Mouse (Mus musculus): ENCODE data around the gene Lmntd1. TPM values are rescaled to one million over a fixed set of nuclear protein-coding genes. Genes with fewer than 3 reads are reported as not detected.

Lmntd1 gene
- polyA plus RNA-seq, 1 experiment from 2014 or later: 0.33 TPM

DNA sequence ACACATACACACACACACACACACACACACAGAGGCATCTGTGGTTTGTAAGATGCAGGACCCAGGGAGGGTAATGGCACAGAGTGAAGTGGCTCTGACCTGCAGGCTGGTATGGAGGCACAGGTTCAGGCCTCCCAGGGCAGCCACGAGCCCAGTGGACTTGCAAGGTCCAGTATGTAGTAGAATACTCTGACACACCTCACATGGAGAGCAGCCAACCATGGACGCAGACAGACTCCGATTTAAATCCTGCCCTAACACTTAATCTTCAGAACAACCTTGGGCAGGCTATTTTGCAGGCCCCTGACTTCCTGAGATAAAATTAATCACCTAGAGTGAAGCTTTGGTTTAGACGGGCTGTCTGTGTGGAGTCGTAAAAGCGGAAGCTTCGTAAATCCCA, 20.1 kb downstream of the Lmntd1 start:
- H3K4me3 ChIP-seq (ENCODE audit: low read depth, low read length): no peak overlapping the region
- WGBS: 85% methylated on average over 7 of the region's 7 CpGs
- H3K27ac ChIP-seq (ENCODE audit: low read depth, low read length): no peak overlapping the region
- H3K4me2 ChIP-seq (ENCODE audit: low read depth, low read length, severe bottlenecking): no peak overlapping the region
- no peaks in the 10 kb centered on the region for H3K4me1 ChIP-seq (replicated peaks; ENCODE audit: control insufficient read depth, insufficient read depth, low read length)
- DNase-seq (ENCODE audit: low spot score): no peak
- no peaks in the 10 kb centered on the region for H3K9me3 ChIP-seq (ENCODE audit: control insufficient read depth, low read length)
- no peak overlapping the region for H3K9ac ChIP-seq (ENCODE audit: low read length)
- H3K27me3 ChIP-seq (ENCODE audit: control insufficient read depth, insufficient read depth, low read length): no peaks in the 10 kb centered on the region
- H3K36me3 ChIP-seq (ENCODE audit: control insufficient read depth, insufficient read depth, low read length): no peaks in the 10 kb centered on the region
- no peak for ATAC-seq (replicated peaks; ENCODE audit: low FRiP score)

DNA sequence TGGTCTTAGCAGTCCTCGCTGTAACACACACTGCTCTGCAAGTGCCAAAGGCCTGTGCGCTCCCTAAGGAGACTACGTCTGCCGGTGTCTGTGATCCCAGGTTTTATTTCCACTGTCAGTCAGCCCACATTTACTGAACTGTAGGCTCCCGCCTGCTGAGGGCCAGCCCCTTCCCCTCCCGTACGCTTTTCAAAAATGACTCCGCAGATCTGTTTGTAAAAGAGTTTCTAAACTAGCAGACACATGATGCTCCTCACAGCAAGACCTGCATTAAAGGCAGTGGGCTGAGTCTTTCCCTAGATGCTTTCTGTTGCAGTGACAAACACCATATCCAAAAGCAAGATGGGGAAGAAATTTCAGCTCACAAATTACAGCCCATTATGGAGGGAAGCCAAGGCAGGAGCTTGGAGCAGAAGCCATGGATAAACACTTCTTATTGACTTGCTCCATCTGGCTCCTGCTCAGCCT, 21.6 kb downstream of the Lmntd1 start:
- Histone ChIP-seq H3K4me2 (ENCODE audit: low read depth, low read length, severe bottlenecking) (no peak overlapping the region), H3K36me3 (ENCODE audit: control insufficient read depth, insufficient read depth, low read length) (no peaks in the 10 kb centered on the region), H3K27ac (ENCODE audit: low read depth, low read length) (no peak overlapping the region), H3K4me1 (replicated peaks; ENCODE audit: control insufficient read depth, insufficient read depth, low read length) (no peaks in the 10 kb centered on the region), H3K9ac (ENCODE audit: low read length) (no peak overlapping the region), H3K9me3 (ENCODE audit: control insufficient read depth, low read length) (no peaks in the 10 kb centered on the region), H3K4me3 (ENCODE audit: low read depth, low read length) (no peak overlapping the region), H3K27me3 (ENCODE audit: control insufficient read depth, insufficient read depth, low read length) (no peaks in the 10 kb centered on the region)
- no peak for ATAC-seq (replicated peaks; ENCODE audit: low FRiP score)
- WGBS: 75% methylated on average over 8 of the region's 8 CpGs
- DNase-seq (ENCODE audit: low spot score): no peak

DNA sequence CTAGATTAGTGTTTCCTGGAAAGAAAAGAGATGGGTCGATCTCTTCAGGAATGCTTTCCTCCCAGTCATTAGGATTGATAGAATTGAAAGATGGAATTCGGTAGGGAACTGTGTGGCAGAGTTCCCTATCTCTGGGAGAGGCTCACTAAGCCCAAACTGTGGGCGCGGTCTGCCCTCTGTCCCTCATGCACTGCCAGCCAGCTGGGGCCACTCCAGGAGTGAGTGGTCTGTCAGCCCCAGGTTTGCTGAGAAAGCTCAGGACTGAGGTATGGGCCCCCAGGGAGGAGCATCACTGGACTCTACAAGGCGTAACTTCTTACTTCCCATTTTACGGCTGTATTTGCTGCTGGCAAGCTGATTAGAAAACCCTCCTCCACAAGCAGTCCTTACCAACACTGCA, 22.1 kb downstream of the Lmntd1 start:
- H3K9ac ChIP-seq (ENCODE audit: low read length): no peak overlapping the region
- H3K27me3 ChIP-seq (ENCODE audit: control insufficient read depth, insufficient read depth, low read length): no peaks in the 10 kb centered on the region
- 84% methylated on average over 6 of the region's 6 CpGs for WGBS
- no peak overlapping the region for H3K4me2 ChIP-seq (ENCODE audit: low read depth, low read length, severe bottlenecking)
- H3K27ac ChIP-seq (ENCODE audit: low read depth, low read length): no peak overlapping the region
- H3K9me3 ChIP-seq (ENCODE audit: control insufficient read depth, low read length): no peaks in the 10 kb centered on the region
- ATAC-seq (replicated peaks; ENCODE audit: low FRiP score): no peak
- no peak overlapping the region for H3K4me3 ChIP-seq (ENCODE audit: low read depth, low read length)
- H3K4me1 ChIP-seq (replicated peaks; ENCODE audit: control insufficient read depth, insufficient read depth, low read length): no peaks in the 10 kb centered on the region
- no peak for DNase-seq (ENCODE audit: low spot score)
- H3K36me3 ChIP-seq (ENCODE audit: control insufficient read depth, insufficient read depth, low read length): no peaks in the 10 kb centered on the region

DNA sequence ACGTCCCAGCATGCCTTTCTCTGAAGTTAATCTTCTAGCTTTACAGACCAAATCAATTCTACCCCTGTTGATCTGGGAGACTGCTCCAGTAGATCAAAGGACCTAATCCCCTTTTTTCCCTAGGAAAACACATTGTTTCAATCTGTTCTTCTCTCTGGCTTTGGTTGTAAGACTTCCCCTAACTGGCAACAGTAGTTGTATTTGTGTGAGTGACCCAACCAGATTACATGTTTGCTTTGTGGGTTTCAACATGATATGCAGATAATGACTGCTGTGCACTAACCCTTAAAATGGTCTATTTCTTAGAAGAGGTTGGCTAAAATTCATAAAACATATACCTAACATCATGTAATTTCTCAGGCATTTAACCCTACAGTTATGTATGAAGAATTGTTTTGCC, 22.5 kb downstream of the Lmntd1 start:
- WGBS: 56% methylated on average over 1 of the region's 1 CpGs
- DNase-seq (ENCODE audit: low spot score) (no peak), ATAC-seq (replicated peaks; ENCODE audit: low FRiP score) (no peak)
- no peak overlapping the region for H3K4me3 ChIP-seq (ENCODE audit: low read depth, low read length)
- H3K4me1 ChIP-seq (replicated peaks; ENCODE audit: control insufficient read depth, insufficient read depth, low read length): no peaks in the 10 kb centered on the region
- H3K27me3 ChIP-seq (ENCODE audit: control insufficient read depth, insufficient read depth, low read length): no peaks in the 10 kb centered on the region
- H3K27ac ChIP-seq (ENCODE audit: low read depth, low read length): no peak overlapping the region
- no peaks in the 10 kb centered on the region for H3K36me3 ChIP-seq (ENCODE audit: control insufficient read depth, insufficient read depth, low read length)
- no peak overlapping the region for H3K9ac ChIP-seq (ENCODE audit: low read length)
- no peak overlapping the region for H3K4me2 ChIP-seq (ENCODE audit: low read depth, low read length, severe bottlenecking)
- H3K9me3 ChIP-seq (ENCODE audit: control insufficient read depth, low read length): no peaks in the 10 kb centered on the region

DNA sequence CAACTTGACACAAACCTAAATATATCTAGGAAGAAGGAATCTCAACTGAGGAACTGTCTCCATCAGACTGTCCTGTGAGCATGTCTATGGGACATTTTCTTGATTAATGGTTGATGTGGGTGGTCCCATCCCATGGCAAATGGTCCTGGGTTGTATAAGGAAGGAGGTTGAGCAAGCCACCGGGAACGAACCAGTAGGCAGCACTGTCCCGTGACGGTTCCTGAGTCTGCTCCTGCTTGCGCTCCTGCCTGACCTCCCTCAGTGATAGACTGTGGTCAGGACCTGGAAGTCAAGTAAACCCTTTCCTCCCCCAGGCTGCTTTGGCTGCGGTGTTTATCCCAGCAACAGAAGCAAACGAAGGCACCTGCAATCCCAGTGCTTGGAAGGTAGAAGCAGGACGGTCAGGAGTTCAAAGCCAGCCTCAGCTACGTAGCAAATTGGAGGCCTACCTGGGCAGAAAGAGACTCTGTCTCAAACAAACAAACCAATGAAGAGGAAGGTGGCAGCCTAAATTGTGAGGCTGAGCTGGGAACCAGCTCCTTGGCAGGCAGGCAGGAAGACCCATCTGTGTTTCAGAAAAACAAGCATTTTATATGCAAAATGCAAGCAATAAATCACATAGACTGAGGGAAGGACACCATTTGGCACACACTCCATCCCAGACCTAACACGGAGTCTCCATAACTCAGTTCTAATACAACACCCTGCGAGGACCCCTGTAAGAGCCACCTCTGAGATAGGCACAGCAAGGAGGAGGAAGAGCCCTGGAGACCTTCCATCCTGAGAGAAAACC, 23.4 kb downstream of the Lmntd1 start:
- Histone ChIP-seq H3K4me1 (replicated peaks; ENCODE audit: control insufficient read depth, insufficient read depth, low read length) (no peaks in the 10 kb centered on the region), H3K9me3 (ENCODE audit: control insufficient read depth, low read length) (no peaks in the 10 kb centered on the region), H3K27ac (ENCODE audit: low read depth, low read length) (no peak overlapping the region), H3K9ac (ENCODE audit: low read length) (no peak overlapping the region), H3K4me2 (ENCODE audit: low read depth, low read length, severe bottlenecking) (no peak overlapping the region), H3K4me3 (ENCODE audit: low read depth, low read length) (no peak overlapping the region), H3K36me3 (ENCODE audit: control insufficient read depth, insufficient read depth, low read length) (no peaks in the 10 kb centered on the region), H3K27me3 (ENCODE audit: control insufficient read depth, insufficient read depth, low read length) (no peaks in the 10 kb centered on the region)
- DNase-seq (ENCODE audit: low spot score) (no peak), ATAC-seq (replicated peaks; ENCODE audit: low FRiP score) (no peak)
- 91% methylated on average over 11 of the region's 11 CpGs for WGBS

DNA sequence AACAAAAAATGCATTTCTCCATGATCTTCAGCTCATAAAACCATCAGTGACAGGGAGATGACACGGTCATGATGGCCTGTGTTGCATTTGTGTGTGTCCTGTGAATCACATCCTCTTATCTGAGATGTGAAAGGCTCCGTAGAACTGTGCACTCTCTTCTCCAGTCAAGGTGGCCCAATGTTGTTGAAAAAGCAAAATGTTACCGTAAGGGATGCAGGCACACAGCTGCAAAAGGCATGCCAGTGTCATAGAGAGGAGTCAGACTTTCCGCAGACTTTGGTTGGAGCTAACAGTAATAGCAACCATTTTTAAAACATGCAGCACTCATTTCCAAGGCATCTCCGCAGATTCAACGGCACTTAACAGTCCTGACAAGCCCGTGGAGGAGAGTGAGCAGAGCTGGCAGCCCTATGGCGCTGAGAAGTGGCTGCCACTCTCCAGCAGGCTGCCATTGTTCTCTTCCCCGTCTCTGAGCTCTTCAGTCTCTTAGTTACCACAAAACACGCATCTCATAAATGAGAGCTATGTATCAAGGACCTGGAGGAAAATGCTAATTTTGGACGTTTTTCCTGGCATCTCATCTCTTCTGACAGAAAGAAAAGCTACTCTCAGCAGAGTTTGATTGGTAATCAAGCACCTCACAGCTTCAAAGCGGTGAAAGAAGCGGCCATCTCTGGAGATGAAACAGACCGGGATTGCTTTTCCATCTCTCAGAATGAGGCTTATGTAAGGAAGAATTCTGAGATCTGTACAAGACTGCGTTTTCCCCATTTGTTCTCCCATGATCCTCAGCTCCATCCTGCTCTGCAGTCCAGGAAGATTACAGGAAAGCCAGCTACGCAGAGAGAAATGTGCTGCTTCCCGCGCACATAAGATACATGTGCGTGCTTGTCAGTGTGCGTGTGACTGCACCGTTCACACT, 28.8 kb downstream of the Lmntd1 start:
- H3K4me1 ChIP-seq (replicated peaks; ENCODE audit: control insufficient read depth, insufficient read depth, low read length): 0 out of 2 replicates have a peak, but pooled peaks cover 5% of the 10 kb centered on the region
- ATAC-seq (replicated peaks; ENCODE audit: low FRiP score): peak; percentile 71; the same call in 1 of the 2 replicates
- no peaks in the 10 kb centered on the region for H3K36me3 ChIP-seq (ENCODE audit: control insufficient read depth, insufficient read depth, low read length)
- no peaks in the 10 kb centered on the region for H3K27me3 ChIP-seq (ENCODE audit: control insufficient read depth, insufficient read depth, low read length)
- no peak overlapping the region for H3K4me3 ChIP-seq (ENCODE audit: low read depth, low read length)
- 74% methylated on average over 21 of the region's 21 CpGs for WGBS
- H3K9ac ChIP-seq (ENCODE audit: low read length): no peak overlapping the region; the same call in 1 of the 2 replicates
- H3K27ac ChIP-seq (ENCODE audit: low read depth, low read length): peak overlapping the region; percentile 57; the same call in 1 of the 2 replicates
- no peak overlapping the region for H3K4me2 ChIP-seq (ENCODE audit: low read depth, low read length, severe bottlenecking)
- no peaks in the 10 kb centered on the region for H3K9me3 ChIP-seq (ENCODE audit: control insufficient read depth, low read length)
- no peak for DNase-seq (ENCODE audit: low spot score)

GRCm38 (mm10) chr6:145581366-145582170, 32.6 kb downstream of the Lmntd1 start:
- DNase-seq (ENCODE audit: low spot score) (peak; percentile 51), ATAC-seq (replicated peaks; ENCODE audit: low FRiP score) (no peak)
- Histone ChIP-seq H3K36me3 (ENCODE audit: control insufficient read depth, insufficient read depth, low read length) (no peaks in the 10 kb centered on the region), H3K4me3 (ENCODE audit: low read depth, low read length) (no peak overlapping the region), H3K9me3 (ENCODE audit: control insufficient read depth, low read length) (no peaks in the 10 kb centered on the region), H3K27ac (ENCODE audit: low read depth, low read length) (no peak overlapping the region), H3K4me1 (replicated peaks; ENCODE audit: control insufficient read depth, insufficient read depth, low read length) (peaks cover 10% of the 10 kb centered on the region; the same call in 1 of the 2 replicates), H3K4me2 (ENCODE audit: low read depth, low read length, severe bottlenecking) (no peak overlapping the region), H3K9ac (ENCODE audit: low read length) (no peak overlapping the region), H3K27me3 (ENCODE audit: control insufficient read depth, insufficient read depth, low read length) (no peaks in the 10 kb centered on the region)
- 83% methylated on average over 10 of the region's 10 CpGs for WGBS

- Histone ChIP-seq H3K4me1 (replicated peaks; ENCODE audit: control insufficient read depth, insufficient read depth, low read length) (peaks cover 7% of the 10 kb centered on the region; the same call in 1 of the 2 replicates), H3K27me3 (ENCODE audit: control insufficient read depth, insufficient read depth, low read length) (no peaks in the 10 kb centered on the region), H3K4me2 (ENCODE audit: low read depth, low read length, severe bottlenecking) (no peak overlapping the region), H3K27ac (ENCODE audit: low read depth, low read length) (no peak overlapping the region), H3K4me3 (ENCODE audit: low read depth, low read length) (no peak overlapping the region), H3K9me3 (ENCODE audit: control insufficient read depth, low read length) (no peaks in the 10 kb centered on the region), H3K36me3 (ENCODE audit: control insufficient read depth, insufficient read depth, low read length) (no peaks in the 10 kb centered on the region), H3K9ac (ENCODE audit: low read length) (no peak overlapping the region)
- 86% methylated on average over 3 of the region's 3 CpGs for whole genome bisulfite sequencing
- ATAC-seq (replicated peaks; ENCODE audit: low FRiP score): no peak
- no peak for DNase-seq (ENCODE audit: low spot score)
Measured at GRCm38 (mm10) chr6:145579761-145580160, 34.4 kb downstream of the Lmntd1 start.
